Mouse (Mus musculus): ENCODE measurements around the gene Itga9.

The Itga9 gene

GRCm38 (mm10) chr9:118728987-118729386, 122.5 kb downstream of the Itga9 start:
- no peak for DNase-seq (ENCODE audit: low spot score)

- no peak for DNase-seq (ENCODE audit: low spot score)
Observed at GRCm38 (mm10) chr9:118730172-118730571, 123.7 kb downstream of the Itga9 start.

GRCm38 (mm10) chr9:118730871-118731390, 124.4 kb downstream of the Itga9 start:
- no peak for DNase-seq (ENCODE audit: low spot score)

- no peak for DNase-seq (ENCODE audit: low spot score)
Observed at GRCm38 (mm10) chr9:118731650-118732049, 125.2 kb downstream of the Itga9 start.

GRCm38 (mm10) chr9:118733601-118734000, 127.1 kb downstream of the Itga9 start:
- DNase-seq (ENCODE audit: low spot score) = no peak

DNA sequence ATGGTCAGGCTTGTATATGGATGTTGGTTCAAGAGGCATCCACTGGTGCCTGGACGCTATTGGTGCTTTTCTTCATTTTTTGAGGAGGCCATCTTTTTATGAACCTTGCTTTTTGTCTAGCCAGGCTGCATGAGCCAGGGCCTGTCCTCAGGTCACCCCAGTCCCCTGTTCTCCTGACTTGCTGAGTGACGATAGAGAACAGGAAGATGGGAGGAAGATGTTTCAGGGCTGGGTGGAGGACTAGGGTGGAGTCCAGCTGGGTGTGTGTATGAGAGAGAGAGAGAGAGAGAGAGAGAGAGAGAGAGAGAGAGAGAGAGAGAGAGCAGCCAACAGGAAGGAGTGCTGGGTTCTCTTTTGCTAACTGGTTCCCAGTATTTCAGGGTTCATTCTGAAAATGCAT, 130.6 kb downstream of the Itga9 start:
- DNase-seq (ENCODE audit: low spot score) = no peak

GRCm38 (mm10) chr9:118737601-118738137, 131.2 kb downstream of the Itga9 start:
- DNase-seq (ENCODE audit: low spot score) = no peak

DNA sequence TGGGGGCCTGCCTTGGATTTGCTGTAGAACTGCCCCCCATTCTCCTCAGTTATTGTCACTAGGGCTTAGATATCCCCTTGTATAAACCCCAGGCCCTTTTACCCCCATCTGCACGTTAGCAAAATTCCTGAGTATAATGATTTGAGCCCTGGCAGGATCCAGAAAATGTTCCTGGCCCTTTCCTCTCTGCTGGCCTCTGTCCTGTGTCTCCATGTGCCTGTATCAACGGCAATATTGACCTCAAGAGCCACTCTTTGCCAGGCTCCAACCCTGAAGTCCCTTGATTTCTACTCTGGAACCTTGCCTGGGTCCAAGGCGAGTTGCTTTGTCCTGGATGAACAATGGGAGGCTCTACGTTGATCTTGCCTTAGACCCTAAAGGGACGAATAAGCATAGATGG, 131.8 kb downstream of the Itga9 start:
- no peak for DNase-seq (ENCODE audit: low spot score)

GRCm38 (mm10) chr9:118739071-118739470, 132.6 kb downstream of the Itga9 start:
- no peak for DNase-seq (ENCODE audit: low spot score)

GRCm38 (mm10) chr9:118739659-118740058, 133.2 kb downstream of the Itga9 start:
- DNase-seq (ENCODE audit: low spot score) = no peak

DNA sequence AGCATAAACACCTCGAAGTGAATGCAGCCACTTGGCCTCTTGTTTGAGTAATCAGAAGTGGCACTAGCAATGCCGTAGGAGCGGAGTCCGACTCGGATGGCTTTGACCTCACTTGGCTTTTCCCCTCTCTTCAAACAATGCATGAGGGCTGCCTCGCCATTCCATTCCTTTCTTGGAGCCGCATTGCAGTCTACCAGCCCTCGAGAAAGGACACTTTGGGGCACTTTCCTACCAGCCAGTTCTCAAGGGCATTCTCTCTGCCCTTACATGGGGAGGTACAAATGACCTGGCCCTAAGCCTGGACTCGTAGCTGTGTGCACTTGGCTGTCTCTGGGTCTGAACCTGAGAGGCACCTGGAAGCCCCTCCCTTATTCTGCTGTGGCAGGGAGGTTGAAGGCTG, 134.8 kb downstream of the Itga9 start:
- no peak for DNase-seq (ENCODE audit: low spot score)

DNA sequence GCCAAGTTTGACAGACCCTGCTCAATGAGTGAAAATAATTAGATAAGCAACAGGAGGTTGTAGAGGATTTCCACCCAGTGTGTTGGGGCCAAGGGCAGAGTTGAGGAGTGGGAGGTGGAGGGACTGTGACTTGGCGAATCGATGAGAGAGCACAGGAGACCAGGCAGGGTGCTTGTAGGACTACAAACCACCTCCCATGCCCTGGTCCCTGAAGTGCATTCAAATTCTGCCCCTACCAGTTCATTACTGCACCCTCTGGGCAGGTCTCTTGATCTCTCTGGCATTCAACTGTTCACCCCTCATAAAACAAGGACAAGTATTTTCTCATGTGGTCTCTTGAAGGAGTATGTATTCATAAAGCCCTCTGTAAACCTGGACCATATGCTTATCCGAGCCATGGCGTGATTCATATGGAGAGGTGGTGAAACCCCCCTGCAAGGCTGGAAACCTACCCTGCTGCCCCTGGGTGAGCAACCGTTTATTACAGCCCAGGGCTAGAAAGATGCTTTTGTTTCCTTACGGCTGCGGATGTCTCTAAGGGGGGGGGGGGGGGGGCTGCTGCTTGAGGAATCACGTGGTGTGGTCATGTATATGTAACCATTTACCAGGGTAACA, 143.0 kb downstream of the Itga9 start:
- no peak for DNase-seq (ENCODE audit: low spot score)

DNA sequence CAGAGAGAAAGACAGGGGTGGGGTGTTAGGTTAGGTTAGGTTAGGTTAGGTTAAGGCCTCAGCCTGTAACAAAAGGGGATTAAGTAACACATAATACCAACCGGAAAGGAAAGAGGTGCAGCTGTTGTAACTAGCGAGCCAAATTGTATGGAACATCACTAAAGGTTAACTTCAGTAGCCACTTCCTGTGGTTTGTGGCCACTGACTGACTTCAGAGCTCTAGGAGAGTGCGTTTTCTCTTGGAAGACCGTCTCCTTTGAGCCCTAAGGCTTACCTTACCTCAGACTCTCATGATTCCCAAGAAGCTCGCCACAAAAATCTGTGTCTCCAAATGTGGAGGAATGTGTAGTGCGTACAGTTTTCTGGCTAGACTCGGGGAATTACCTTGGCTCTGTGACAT, 144.3 kb downstream of the Itga9 start:
- no peak for DNase-seq (ENCODE audit: low spot score)

DNA sequence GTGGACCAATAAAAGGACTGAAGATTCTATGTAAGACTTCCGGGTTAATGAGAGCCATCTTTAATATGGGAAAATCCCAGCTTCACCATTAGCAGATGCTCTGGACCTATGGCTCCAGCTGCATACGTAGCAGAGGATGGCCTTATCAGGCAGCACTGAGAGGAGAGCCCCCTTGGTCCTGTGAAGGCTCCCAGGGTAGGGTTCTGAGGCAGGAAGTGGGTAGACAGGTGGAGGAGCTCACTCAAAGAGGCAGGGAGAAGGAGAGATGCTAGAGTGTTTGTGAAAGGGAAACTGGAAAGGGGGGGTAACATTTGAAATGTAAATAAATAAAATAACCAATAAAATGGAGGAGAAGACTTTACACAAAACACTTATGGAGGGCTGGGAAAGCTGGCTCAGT, 145.9 kb downstream of the Itga9 start:
- no peak for DNase-seq (ENCODE audit: low spot score)

GRCm38 (mm10) chr9:118759462-118759861, 153.0 kb downstream of the Itga9 start:
- DNase-seq (ENCODE audit: low spot score) = no peak

GRCm38 (mm10) chr9:118761953-118762590, 155.6 kb downstream of the Itga9 start:
- DNase-seq (ENCODE audit: low spot score) = peak; percentile 55

DNA sequence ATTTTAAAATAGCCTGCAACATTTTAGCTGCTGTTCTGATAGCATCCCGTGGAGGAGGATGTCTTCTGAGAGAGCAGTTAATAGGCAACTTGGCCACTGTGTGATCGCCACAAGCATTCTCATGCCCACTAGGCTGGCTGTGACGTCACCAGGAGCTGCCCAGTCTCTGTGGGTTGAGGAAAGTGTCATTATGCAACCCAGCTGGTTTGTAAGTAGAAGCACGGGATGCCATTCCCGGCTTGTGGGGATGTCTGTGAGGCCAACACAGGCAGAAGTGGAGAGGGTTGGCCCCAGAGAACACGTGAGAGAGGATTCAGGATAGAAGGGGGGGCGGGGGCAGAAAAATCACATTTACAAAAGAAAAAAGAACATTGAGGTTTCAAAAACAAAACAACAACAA, 156.3 kb downstream of the Itga9 start:
- DNase-seq (ENCODE audit: low spot score) = peak; percentile 39

DNA sequence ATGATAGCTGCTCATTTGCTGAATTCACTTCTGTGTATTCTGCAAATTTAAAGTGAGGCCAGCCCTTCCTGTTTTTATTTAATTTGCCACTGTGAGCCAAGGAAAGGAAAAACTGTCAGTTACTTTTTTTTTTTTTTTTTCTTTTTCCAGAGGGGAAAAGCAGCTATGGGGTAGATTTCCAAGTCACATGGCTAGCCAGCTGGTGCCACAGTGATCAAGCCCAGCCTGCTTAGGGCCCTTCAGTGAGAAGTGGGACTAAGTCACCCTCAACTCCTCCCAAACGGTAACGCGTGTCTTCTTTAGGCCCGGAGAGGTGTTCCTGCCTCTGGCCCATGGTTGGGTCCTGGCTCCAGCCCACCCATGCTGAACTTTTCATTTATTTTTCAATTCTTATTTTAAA, 156.7 kb downstream of the Itga9 start:
- DNase-seq (ENCODE audit: low spot score) = no peak

DNA sequence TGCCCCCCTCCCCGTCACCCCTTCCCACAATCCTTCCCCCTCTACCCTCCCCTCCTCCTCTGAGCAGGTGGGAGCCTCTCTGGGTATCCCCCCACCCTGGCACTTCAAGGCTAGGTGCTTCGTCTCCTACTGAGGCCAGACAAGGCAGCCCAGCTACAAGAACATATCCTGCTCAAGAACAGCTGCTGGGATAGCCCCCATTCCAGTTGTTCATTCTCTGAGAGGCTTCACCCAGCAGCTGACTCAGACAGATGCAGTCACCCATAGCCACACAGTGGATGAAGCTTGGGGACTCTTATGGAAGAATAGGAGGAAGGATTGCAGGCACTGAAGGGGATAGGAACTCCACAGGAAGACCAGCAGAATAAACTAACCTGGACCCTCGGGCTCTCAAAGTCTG, 157.2 kb downstream of the Itga9 start:
- DNase-seq (ENCODE audit: low spot score) = no peak

DNA sequence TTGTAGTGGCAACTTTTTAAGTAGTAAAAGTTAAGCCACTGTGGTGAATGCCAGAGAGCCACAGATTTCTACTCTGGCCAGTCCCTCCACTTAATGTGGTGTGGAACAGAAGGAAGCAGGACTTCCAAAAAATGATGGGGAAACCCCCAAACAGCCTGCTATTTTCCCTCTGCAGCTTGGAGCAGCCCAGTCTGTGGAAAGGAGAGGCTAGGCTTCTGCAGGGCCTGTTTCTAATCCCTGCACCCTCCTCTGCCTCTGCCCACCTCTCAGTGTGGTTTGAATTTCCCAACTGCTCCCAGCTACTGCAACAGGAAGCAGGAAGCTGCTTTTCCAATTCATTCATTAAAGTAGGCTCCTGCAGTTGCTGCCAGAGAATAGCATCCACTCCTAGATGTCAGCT, 158.6 kb downstream of the Itga9 start:
- DNase-seq (ENCODE audit: low spot score) = no peak

- DNase-seq (ENCODE audit: low spot score) = no peak
Observed at GRCm38 (mm10) chr9:118767008-118767407, 160.5 kb downstream of the Itga9 start.

DNA sequence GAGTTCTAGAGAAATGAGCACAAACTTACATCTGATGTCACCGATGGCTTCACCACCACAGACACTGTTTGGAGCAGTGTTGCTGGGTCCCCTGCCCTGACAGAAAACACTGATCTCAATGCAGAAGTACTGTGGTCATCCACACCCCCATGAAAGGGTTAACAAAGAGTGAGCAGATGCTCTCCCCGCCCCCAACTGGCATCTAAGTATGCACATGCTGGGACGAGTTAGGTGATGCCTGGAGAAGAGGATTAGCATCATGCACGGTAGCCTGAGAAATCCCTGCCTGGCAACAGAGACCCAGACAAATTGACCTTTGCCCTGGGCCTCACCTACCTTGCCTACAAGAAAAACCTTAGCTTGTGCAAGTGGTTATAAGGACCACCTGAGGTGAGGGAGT, 162.1 kb downstream of the Itga9 start:
- DNase-seq (ENCODE audit: low spot score) = peak; percentile 46

DNA sequence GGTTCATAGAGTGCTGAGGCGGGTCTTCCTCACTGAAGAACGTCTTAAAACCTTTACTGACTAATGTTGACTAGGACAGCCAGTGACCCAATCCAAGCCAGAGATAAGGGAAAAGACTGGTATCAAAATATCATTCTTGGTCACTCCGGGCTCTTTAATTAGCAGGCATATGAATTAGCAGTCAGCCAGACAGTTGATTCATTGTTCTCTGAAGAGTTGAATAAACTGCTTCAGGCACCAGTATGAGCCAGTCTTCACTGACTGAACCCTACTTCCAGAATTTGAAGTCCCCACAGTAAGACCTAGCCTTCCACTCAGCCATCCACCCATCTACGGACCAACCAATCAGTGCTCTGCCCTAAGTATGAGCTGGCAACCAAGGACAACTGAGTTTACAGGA, 163.9 kb downstream of the Itga9 start:
- no peak for DNase-seq (ENCODE audit: low spot score)

- DNase-seq (ENCODE audit: low spot score) = peak; percentile 54
Observed at GRCm38 (mm10) chr9:118774676-118775075, 168.2 kb downstream of the Itga9 start.
